21 mouse cellular contexts compared by ENCODE assay signal in genomic region chr16:36043964-36044363, GRCm38 (mm10). TPM values are rescaled to one million over a fixed set of nuclear protein-coding genes. Genes with fewer than 3 reads are reported as not detected.
DNase-seq lines count a peak whose midpoint lies in the region; ATAC-seq and TF ChIP-seq lines count a peak whose summit lies in the region.
"Had no signal": no experiment of that assay in that cellular context is flagged by ENCODE, and none has a peak within 500 bp of the region (broad histone marks: within the 10 kb centered on the region; RNA-seq: fewer than 3 reads in every experiment).

No protein-coding gene starts in this region.

- H3K4me3 ChIP-seq in heart, embryonic 13.5 days: no peak overlapping the region
- H3K4me3 ChIP-seq in megakaryocyte, embryonic 14.5 days (replicated peaks): peak overlapping the region; percentile 29
- no peak overlapping the region for H3K4me3 ChIP-seq in myocyte
- H3K4me3 ChIP-seq: embryonic facial prominence, embryonic 10.5 days; embryonic facial prominence, embryonic 12.5 days; forebrain, embryonic 12.5 days had no signal

- no peak for ATAC-seq in heart, embryonic 13.5 days (ENCODE audit: extremely low read depth, insufficient number of reproducible peaks, low FRiP score, low TSS enrichment)
- ATAC-seq in megakaryocyte, adult 5-6 weeks (ENCODE audit: poor library complexity, severe bottlenecking): no peak
- ATAC-seq: activated CD4-positive, CD25-positive, alpha-beta regulatory T cell, adult 4 months; forebrain, embryonic 14.5 days; forebrain, embryonic 16.5 days; Patski had no signal

- peaks cover 66% of the 10 kb centered on the region for H3K36me3 ChIP-seq in heart, embryonic 13.5 days
- H3K36me3 ChIP-seq in megakaryocyte, embryonic 14.5 days (replicated peaks; ENCODE audit: low read length): peaks cover 68% of the 10 kb centered on the region
- H3K36me3 ChIP-seq in myocyte (ENCODE audit: control insufficient read depth, insufficient read depth): peaks cover 12% of the 10 kb centered on the region

- intact Hi-C loops in heart, postnatal 14 days (cut with DNase I): loop anchor here (2.0 to 10.0 kb wide), 2 partner anchors 27 to 169 kb away; partner anchors contain the start of genes Ccdc58, Fam162a and Parp14

- H3K9ac ChIP-seq in heart, embryonic 13.5 days: peak overlapping the region; percentile 44; the same call in 1 of the 2 replicates
- H3K9ac ChIP-seq: embryonic facial prominence, embryonic 12.5 days; forebrain, embryonic 12.5 days had no signal

- H3K27me3 ChIP-seq in heart, embryonic 13.5 days (replicated peaks): no peaks in the 10 kb centered on the region
- no peaks in the 10 kb centered on the region for H3K27me3 ChIP-seq in megakaryocyte, embryonic 14.5 days (replicated peaks)
- no peaks in the 10 kb centered on the region for H3K27me3 ChIP-seq in myocyte (ENCODE audit: control insufficient read depth, insufficient read depth, insufficient read length)
- H3K27me3 ChIP-seq: embryonic facial prominence, embryonic 12.5 days; forebrain, embryonic 12.5 days; Patski had no signal

- peaks cover 36% of the 10 kb centered on the region for H3K4me1 ChIP-seq in heart, embryonic 13.5 days
- peaks cover 44% of the 10 kb centered on the region for H3K4me1 ChIP-seq in megakaryocyte, embryonic 14.5 days

- 0 out of 2 replicates have a peak overlapping the region, but pooled peaks have one; percentile 12 for H3K27ac ChIP-seq in heart, embryonic 13.5 days (replicated peaks)
- H3K27ac ChIP-seq: embryonic facial prominence, embryonic 10.5 days; embryonic facial prominence, embryonic 12.5 days; forebrain, embryonic 12.5 days had no signal

- peaks cover 12% of the 10 kb centered on the region for H3K79me2 ChIP-seq in myocyte (ENCODE audit: control insufficient read depth, insufficient read depth)

- TF ChIP-seq POLR2A in myocyte (IDR thresholded peaks at IDR 0.05; ENCODE audit: insufficient read length, low read depth): no peak

- no peaks in the 10 kb centered on the region for H3K9me3 ChIP-seq in heart, embryonic 13.5 days
- H3K9me3 ChIP-seq in megakaryocyte, embryonic 14.5 days: no peaks in the 10 kb centered on the region
- H3K9me3 ChIP-seq: embryonic facial prominence, embryonic 10.5 days; embryonic facial prominence, embryonic 12.5 days; forebrain, embryonic 12.5 days had no signal

- H3K4me2 ChIP-seq in heart, embryonic 13.5 days: no peak overlapping the region
- H3K4me2 ChIP-seq in myocyte (ENCODE audit: low read depth): no peak overlapping the region
- H3K4me2 ChIP-seq: embryonic facial prominence, embryonic 12.5 days; forebrain, embryonic 12.5 days had no signal

- no peak for DNase-seq in heart, postnatal 14 days
- no peak for DNase-seq in right cerebral cortex, postnatal 36 days (ENCODE audit: low spot score in 2 of 2)
- DNase-seq: adrenal gland, adult 8-10 months; adrenal gland, postnatal 14 days; adrenal gland, postnatal 36 days; cerebellum, adult 11-12 months; cerebellum, adult 2 months; cerebellum, adult 9-10 months; cerebellum, postnatal 10 days; cerebellum, postnatal 25 days had no signal

- WGBS in heart, embryonic 13.5 days: 81% methylated on average over 4 of the region's 4 CpGs

- H3ac ChIP-seq in myocyte (ENCODE audit: control insufficient read depth, insufficient read length): no peak overlapping the region

TF ChIP-seq in myocyte, 11 proteins besides CTCF, POLR2A, EP300 and RAD21:
- TF ChIP-seq POLR2AphosphoS2 (IDR thresholded peaks at IDR 0.05; ENCODE audit: insufficient read length, low read depth) (peak; percentile 61), MYOD1 (IDR thresholded peaks at IDR 0.05; ENCODE audit: control insufficient read depth in 1 of 3, insufficient read length in 2 of 3, low read depth in 2 of 3) (no peak)

RNA-seq across cellular contexts. Expression of gene Wdr5b, which starts 3.0 kb away (rescaled TPM):
- polyA plus RNA-seq in heart, embryonic 13.5 days (2015; fragmentation: Nextera tagmentation; extraction: Ambion mirVana): 6.2 and 6.7 TPM in 2 replicates
- 1 to 10 TPM; 2.8 to 3.3 TPM for total RNA-seq in heart, postnatal 14 days (2021)
- polyA plus RNA-seq in megakaryocyte, embryonic 14.5 days (2012; ENCODE audit: insufficient read depth, low replicate concordance): 0.61 and 0.82 TPM in 2 replicates
- 5.5 and 6.9 TPM in 2 replicates for total RNA-seq in megakaryocyte, adult 5-6 weeks (2015)
- total RNA-seq in megakaryocyte, adult 5-6 weeks (2017): 11.7 and 12.0 TPM in 2 replicates
- polyA plus RNA-seq in myocyte (2012; fragmentation: generic; extraction: Trizol): 1.9 TPM

RNA-seq across cellular contexts. Expression of gene Fam162a, which starts 27.4 kb away (rescaled TPM):
- polyA plus RNA-seq in heart, embryonic 13.5 days (2015; fragmentation: Nextera tagmentation; extraction: Ambion mirVana): 791 and 887 TPM in 2 replicates
- 100 to 1,000 TPM; 205 to 206 TPM for total RNA-seq in heart, postnatal 14 days (2021)
- 3.7 and 230 TPM in 2 replicates for polyA plus RNA-seq in megakaryocyte, embryonic 14.5 days (2012; ENCODE audit: insufficient read depth, low replicate concordance)
- total RNA-seq in megakaryocyte, adult 5-6 weeks (2015): 42.3 and 54.9 TPM in 2 replicates
- 32.4 and 33.1 TPM in 2 replicates for total RNA-seq in megakaryocyte, adult 5-6 weeks (2017)
- polyA plus RNA-seq in myocyte (2012; fragmentation: generic; extraction: Trizol): 363 TPM

RNA-seq across cellular contexts. Expression of gene Ccdc58, which starts 27.5 kb away (rescaled TPM):
- 80.5 and 89.1 TPM in 2 replicates for polyA plus RNA-seq in heart, embryonic 13.5 days (2015; fragmentation: Nextera tagmentation; extraction: Ambion mirVana)
- 10 to 100 TPM; 32.4 to 34.2 TPM for total RNA-seq in heart, postnatal 14 days (2021)
- 2.3 and 7.6 TPM in 2 replicates for polyA plus RNA-seq in megakaryocyte, embryonic 14.5 days (2012; ENCODE audit: insufficient read depth, low replicate concordance)
- total RNA-seq in megakaryocyte, adult 5-6 weeks (2015): 24.1 and 29.0 TPM in 2 replicates
- total RNA-seq in megakaryocyte, adult 5-6 weeks (2017): 26.9 and 31.5 TPM in 2 replicates
- polyA plus RNA-seq in myocyte (2012; fragmentation: generic; extraction: Trizol): 41.8 TPM
